Mouse (Mus musculus) kidney, adult 8-10 months (tissue): ENCODE data around the gene Prg3.

Experiments
- DNase-seq, 2 experiments: peaks; one replicate each; pipeline ENCODE4 v3.0.0; 2022

Gene Prg3

GRCm38 (mm10) chr2:84999486-85000181 is 11.6 kb downstream of the Prg3 start:
- DNase-seq: peak; percentile 7 to 18

- DNase-seq: peak; percentile 14 to 33
These were observed 13.5 kb downstream of the Prg3 start for GRCm38 (mm10) chr2:85001497-85001896.

- no peak for DNase-seq
These were observed 14.6 kb downstream of the Prg3 start for GRCm38 (mm10) chr2:85002575-85002974.

- no peak for DNase-seq
These were observed 16.3 kb downstream of the Prg3 start for GRCm38 (mm10) chr2:85004341-85004740.

GRCm38 (mm10) chr2:85006600-85006999 is 18.6 kb downstream of the Prg3 start:
- no peak for DNase-seq

GRCm38 (mm10) chr2:85007729-85008128 is 19.7 kb downstream of the Prg3 start:
- DNase-seq: peak in 1 of 2 experiments; percentile 29

GRCm38 (mm10) chr2:85009212-85009611 is 21.2 kb downstream of the Prg3 start:
- no peak for DNase-seq

- no peak for DNase-seq
These were observed 24.0 kb downstream of the Prg3 start for GRCm38 (mm10) chr2:85011906-85012604.

- no peak for DNase-seq
These were observed 24.7 kb downstream of the Prg3 start for GRCm38 (mm10) chr2:85012679-85013078.

GRCm38 (mm10) chr2:85013826-85014587 is 26.0 kb downstream of the Prg3 start:
- no peak for DNase-seq

- DNase-seq: no peak
These were observed 26.6 kb downstream of the Prg3 start for GRCm38 (mm10) chr2:85014588-85014982.

- DNase-seq: peak in 1 of 2 experiments; percentile 32
These were observed 34.0 kb downstream of the Prg3 start for GRCm38 (mm10) chr2:85022043-85022442.

GRCm38 (mm10) chr2:85026178-85026577 is 38.2 kb downstream of the Prg3 start:
- no peak for DNase-seq

GRCm38 (mm10) chr2:85027281-85027680 is 39.3 kb downstream of the Prg3 start:
- no peak for DNase-seq

- no peak for DNase-seq
These were observed 41.9 kb downstream of the Prg3 start for GRCm38 (mm10) chr2:85029897-85030296.

- DNase-seq: no peak
These were observed 43.0 kb downstream of the Prg3 start for GRCm38 (mm10) chr2:85030989-85031388.

GRCm38 (mm10) chr2:85033121-85033520 is 45.1 kb downstream of the Prg3 start:
- DNase-seq: no peak

- DNase-seq: no peak
These were observed 46.2 kb downstream of the Prg3 start for GRCm38 (mm10) chr2:85034169-85034568.

GRCm38 (mm10) chr2:85036507-85037046 is 48.6 kb downstream of the Prg3 start:
- no peak for DNase-seq

- DNase-seq: peak; percentile 89 to 91
These were observed 49.3 kb downstream of the Prg3 start, which contains the start of the genes Ssrp1 and P2rx3 for GRCm38 (mm10) chr2:85037047-85038026. Gene Ssrp1, plus strand, starts transcription at chr2:85037234. Gene P2rx3, minus strand, starts transcription at chr2:85037462.

GRCm38 (mm10) chr2:85038336-85038735 is 50.3 kb downstream of the Prg3 start:
- no peak for DNase-seq
